Mouse (Mus musculus) ES-Bruce4 (cell line): ENCODE measurements around the gene A2m. TPM values are rescaled to one million over a fixed set of nuclear protein-coding genes. Genes with fewer than 3 reads are reported as not detected.

ENCODE experiments used
- H3K27ac ChIP-seq: 2 replicates; pipeline ENCODE4 v1.5.1; 2012; ENCODE audit warnings: low read length, inconsistent platforms; ENCODE audit not compliant: insufficient read depth
- H3K27me3 ChIP-seq: 2 replicates; pipeline ENCODE4 v1.6.1; 2012; ENCODE audit warnings: mild to moderate bottlenecking, low read length, inconsistent platforms; ENCODE audit not compliant: control insufficient read depth, poor library complexity, insufficient read depth, severe bottlenecking
- H3K36me3 ChIP-seq: 2 replicates; pipeline ENCODE4 v1.6.1; 2012; ENCODE audit warnings: inconsistent platforms, mild to moderate bottlenecking, low read length, moderate library complexity; ENCODE audit not compliant: control insufficient read depth, poor library complexity, insufficient read depth, severe bottlenecking
- H3K4me1 ChIP-seq: one replicate; pipeline ENCODE4 v1.8.1; 2011; ENCODE audit warnings: low read length; ENCODE audit not compliant: control insufficient read depth, insufficient read depth
- H3K4me3 ChIP-seq: 2 replicates; pipeline ENCODE4 v1.5.1; 2011; ENCODE audit warnings: low read depth, mild to moderate bottlenecking, low read length
- H3K9ac ChIP-seq: 2 replicates; pipeline ENCODE4 v1.6.1; 2012; ENCODE audit warnings: low read depth, mild to moderate bottlenecking, inconsistent platforms; ENCODE audit not compliant: poor library complexity, severe bottlenecking
- H3K9me3 ChIP-seq: replicated peaks from 2 replicates; pipeline ENCODE4 v1.6.1; 2012; ENCODE audit warnings: mild to moderate bottlenecking, low read length, inconsistent platforms; ENCODE audit not compliant: control insufficient read depth, poor library complexity, insufficient read depth, severe bottlenecking
- CTCF ChIP-seq: IDR thresholded peaks from one replicate; pipeline ENCODE4 v1.8.1; 2011; ENCODE audit warnings: low read depth, low read length
- EP300 ChIP-seq: IDR thresholded peaks from 2 replicates; pipeline ENCODE4 v1.6.1; 2011; ENCODE audit warnings: low read depth, low read length; ENCODE audit not compliant: insufficient read depth
- POLR2A ChIP-seq: IDR thresholded peaks from one replicate; pipeline ENCODE4 v1.8.1; 2011; ENCODE audit warnings: low read length; ENCODE audit not compliant: insufficient read depth
- polyA plus RNA-seq: library from polyadenylated mRNA; stranded (reverse); fragments of >200 nt; gene quantifications from 2 replicates; pipeline ENCODE4 v1.2.4, GENCODE M21; 2011; ENCODE audit warnings: low read depth; ENCODE audit not compliant: missing spikeins, insufficient read depth, insufficient read length

A2m gene
- polyA plus RNA-seq, 1 experiment, result 0.55 TPM

GRCm38 (mm10) chr6:121634520-121634919, 656 bp upstream of the A2m start:
- TF ChIP-seq POLR2A (no peak), CTCF (no peak), EP300 (no peak)
- no peak overlapping the region for H3K27ac ChIP-seq
- no peaks in the 10 kb centered on the region for H3K9me3 ChIP-seq
- no peak overlapping the region for H3K9ac ChIP-seq
- H3K27me3 ChIP-seq, result no peaks in the 10 kb centered on the region; the same call in 1 of the 2 replicates
- no peak overlapping the region for H3K4me3 ChIP-seq
- no peaks in the 10 kb centered on the region for H3K4me1 ChIP-seq
- H3K36me3 ChIP-seq, result no peaks in the 10 kb centered on the region

DNA sequence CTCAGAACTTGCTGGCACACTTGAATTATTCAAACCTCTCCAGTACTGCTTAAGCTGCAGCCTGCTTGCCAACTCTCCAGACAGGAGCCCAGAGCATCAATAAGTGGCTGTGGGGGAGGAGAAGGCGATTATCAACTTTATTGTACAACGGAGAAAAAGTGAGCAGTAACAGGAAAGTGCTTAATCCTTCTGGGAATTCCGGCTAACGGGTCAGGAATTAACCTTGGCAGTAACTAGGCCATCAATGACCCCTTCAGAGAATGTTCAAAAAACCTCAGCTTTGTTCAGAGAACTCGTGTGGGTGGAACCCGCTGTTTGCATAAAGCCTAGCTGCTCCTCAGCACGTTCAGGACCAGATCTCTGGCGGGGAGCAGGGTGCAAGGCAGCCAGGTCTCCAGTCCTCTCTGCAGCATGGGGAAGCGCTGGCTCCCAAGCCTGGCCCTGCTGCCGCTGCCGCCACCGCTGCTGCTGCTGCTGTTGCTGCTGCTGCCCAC, 749 bp downstream of the A2m start:
- H3K9me3 ChIP-seq, result no peaks in the 10 kb centered on the region
- TF ChIP-seq CTCF, result no peak
- no peak for TF ChIP-seq EP300
- TF ChIP-seq POLR2A, result no peak
- no peak overlapping the region for H3K27ac ChIP-seq
- no peaks in the 10 kb centered on the region for H3K4me1 ChIP-seq
- no peak overlapping the region for H3K9ac ChIP-seq
- no peaks in the 10 kb centered on the region for H3K36me3 ChIP-seq
- H3K27me3 ChIP-seq, result no peaks in the 10 kb centered on the region; the same call in 1 of the 2 replicates
- H3K4me3 ChIP-seq, result no peak overlapping the region

DNA sequence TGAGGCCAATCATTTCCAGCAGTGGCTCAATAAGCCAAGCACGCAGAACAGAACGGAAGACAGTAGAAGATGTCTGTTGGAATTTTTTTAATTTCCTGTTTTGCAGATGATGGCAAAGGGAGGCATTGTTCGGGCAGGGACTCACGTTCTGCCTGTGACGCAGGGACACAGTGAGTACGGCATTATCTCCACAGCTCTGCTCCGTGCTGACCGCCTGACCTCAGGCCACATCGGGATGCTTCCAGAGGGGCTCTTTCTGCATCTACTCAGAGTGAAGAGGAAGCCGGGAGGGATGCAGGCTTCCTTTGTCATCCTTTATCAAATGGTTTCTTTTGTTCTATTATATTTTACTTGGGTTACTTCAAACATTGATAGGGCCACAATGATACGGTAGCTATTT, 13.3 kb downstream of the A2m start:
- H3K9me3 ChIP-seq, result no peaks in the 10 kb centered on the region
- TF ChIP-seq EP300, result no peak
- TF ChIP-seq POLR2A, result no peak
- TF ChIP-seq CTCF, result no peak
- no peaks in the 10 kb centered on the region for H3K27me3 ChIP-seq
- H3K27ac ChIP-seq, result no peak overlapping the region
- H3K36me3 ChIP-seq, result no peaks in the 10 kb centered on the region
- H3K4me3 ChIP-seq, result no peak overlapping the region
- no peak overlapping the region for H3K9ac ChIP-seq
- H3K4me1 ChIP-seq, result no peaks in the 10 kb centered on the region

Other genes with a start within 250 kb of the A2m start
- gene Iqsec3, start 161.7 kb upstream of the A2m start, polyA plus RNA-seq, result not detected in 2 replicates
- 0.16 and 0.24 TPM in 2 replicates for gene Gm7298, start 97.6 kb downstream of the A2m start, polyA plus RNA-seq
- not detected in 2 replicates for gene Mug1, start 203.2 kb downstream of the A2m start, polyA plus RNA-seq